Mouse (Mus musculus) heart, adult 11 months (tissue): ENCODE data around the gene Hoxb3.
A peak's percentile ranks its signal among the peaks of the same experiment; 100 is the strongest.

Source experiments
- DNase-seq: peaks from one replicate; pipeline ENCODE4 v3.0.0; 2022

The Hoxb3 gene

DNA sequence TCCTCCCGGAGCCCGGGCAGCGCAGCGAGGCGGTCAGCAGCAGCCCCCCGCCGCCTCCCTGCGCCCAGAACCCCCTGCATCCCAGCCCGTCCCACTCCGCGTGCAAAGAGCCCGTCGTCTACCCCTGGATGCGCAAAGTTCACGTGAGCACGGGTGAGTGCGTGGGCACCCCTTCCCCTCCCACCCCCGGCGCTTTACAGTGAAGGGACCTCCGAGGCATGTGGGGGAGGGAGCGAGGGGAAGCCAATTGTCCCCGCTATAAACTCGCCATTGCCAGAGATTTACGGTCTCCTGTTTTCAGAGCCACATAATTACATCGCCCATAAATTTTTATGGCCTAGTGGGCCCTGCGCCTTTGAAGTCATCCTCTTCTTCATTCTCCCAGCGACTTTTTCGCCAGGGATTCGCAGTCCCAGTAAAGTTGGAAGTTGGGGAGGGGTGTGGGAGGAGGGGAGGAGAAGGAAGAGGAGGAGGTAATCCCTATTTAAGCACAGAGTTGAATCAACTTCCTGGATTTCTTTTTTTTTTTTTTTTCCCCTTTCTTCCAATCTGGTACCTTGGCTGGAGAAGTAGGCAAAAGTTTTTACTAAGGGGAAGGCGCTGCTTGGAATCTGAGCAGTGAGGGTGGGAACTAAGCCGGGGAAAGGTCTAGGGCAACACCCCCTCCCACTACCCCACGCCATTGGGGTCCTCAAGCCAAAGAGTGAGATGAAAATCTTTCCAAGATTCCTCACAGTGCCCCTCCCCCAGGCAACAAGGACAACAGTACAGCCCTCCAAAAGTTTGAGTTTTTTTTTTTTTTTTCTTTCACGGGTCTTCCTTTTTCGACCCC lies 3.8 kb upstream of the Hoxb3 start:
- DNase-seq, result peak; percentile 91

- DNase-seq, result no peak
Observed at GRCm38 (mm10) chr11:96319910-96320309, 3.2 kb upstream of the Hoxb3 start.

DNA sequence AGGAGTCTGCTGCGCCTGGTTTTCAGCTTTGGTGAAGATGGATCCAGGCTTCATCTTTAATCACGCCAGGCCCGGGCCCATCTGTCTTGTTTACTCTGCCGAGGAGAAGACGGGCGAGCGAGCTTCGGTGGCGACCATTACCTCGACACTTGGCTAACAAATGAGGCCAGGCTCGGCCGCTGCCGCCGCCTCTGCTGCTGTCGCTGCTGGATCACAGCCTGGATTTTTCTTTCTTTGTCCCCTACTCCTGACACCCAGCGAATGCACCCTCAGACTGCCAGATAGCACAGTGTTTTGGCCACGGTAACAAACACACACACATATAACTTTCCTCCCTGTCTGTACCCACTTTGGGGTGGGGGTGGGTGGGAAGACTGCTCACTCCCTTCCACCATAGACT lies 2.4 kb upstream of the Hoxb3 start:
- no peak for DNase-seq

GRCm38 (mm10) chr11:96321846-96322245 lies 1.3 kb upstream of the Hoxb3 start:
- no peak for DNase-seq

DNA sequence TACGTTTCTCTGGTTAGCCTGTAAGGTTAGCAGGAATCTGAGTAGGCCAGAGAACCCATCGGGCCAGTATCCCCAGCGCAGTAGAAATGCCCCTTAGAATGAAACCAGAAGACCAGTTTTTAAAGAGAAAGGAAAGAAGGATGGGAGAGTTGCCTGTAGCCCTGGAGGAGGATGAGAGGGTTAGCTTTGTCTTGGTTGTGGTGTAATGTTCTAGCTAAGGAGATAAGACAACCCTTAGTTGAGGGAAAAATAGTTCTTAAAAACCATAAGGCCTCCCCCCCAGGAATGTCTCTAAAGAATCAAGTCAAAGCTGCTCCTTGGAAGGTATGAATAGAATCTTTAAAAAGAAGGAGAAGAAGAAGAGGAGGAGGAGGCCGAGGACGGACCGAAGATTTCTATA lies 388 bp upstream of the Hoxb3 start:
- DNase-seq, result no peak

- no peak for DNase-seq
Observed at GRCm38 (mm10) chr11:96324125-96324524, 999 bp downstream of the Hoxb3 start.

GRCm38 (mm10) chr11:96324965-96325364 lies 1.8 kb downstream of the Hoxb3 start:
- no peak for DNase-seq

GRCm38 (mm10) chr11:96325747-96326212 lies 2.7 kb downstream of the Hoxb3 start:
- DNase-seq, result no peak

GRCm38 (mm10) chr11:96326705-96327104 lies 3.6 kb downstream of the Hoxb3 start:
- DNase-seq, result no peak

DNA sequence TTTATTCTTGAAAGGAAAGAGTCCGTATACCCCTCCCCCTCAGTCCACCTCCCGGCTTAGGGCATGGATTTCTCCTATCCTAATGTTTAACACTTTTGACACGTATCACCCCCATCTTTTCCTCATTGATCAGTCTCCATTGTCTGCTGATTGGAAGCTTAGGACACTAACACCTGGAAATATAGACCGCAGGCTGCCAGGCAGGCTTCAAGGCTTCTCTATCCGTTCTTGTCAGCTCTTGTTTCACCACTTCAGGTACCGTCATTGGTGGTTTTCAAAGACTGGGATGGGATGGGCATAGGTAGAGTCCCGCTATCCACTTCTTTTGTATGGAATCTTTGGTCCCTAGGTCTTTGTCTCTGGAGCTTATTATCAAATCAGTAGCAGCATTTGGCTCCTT lies 4.0 kb downstream of the Hoxb3 start:
- DNase-seq, result no peak

GRCm38 (mm10) chr11:96327750-96328149 lies 4.6 kb downstream of the Hoxb3 start:
- DNase-seq, result no peak

GRCm38 (mm10) chr11:96328605-96329004 lies 5.5 kb downstream of the Hoxb3 start:
- no peak for DNase-seq

DNA sequence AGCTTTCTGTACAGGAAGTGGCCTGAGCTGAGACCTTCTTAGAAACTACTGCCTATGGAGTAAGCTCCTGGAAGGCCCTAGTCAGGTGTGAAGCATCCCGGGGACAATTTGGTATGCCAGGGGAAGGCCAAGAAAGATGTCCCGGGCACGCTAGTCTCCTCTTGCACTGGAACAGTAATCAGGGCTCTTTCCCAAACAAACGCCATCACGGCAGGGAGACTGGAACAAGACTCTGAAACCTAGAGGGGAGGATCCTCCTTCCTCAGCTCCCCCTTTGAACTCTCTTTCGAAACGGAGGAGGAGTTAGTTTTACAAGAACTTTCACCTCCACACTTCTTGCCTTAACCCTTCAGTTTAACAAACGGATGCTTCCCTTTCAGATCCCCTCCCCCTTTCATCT lies 9.0 kb downstream of the Hoxb3 start:
- no peak for DNase-seq

GRCm38 (mm10) chr11:96332618-96333032 lies 9.5 kb downstream of the Hoxb3 start:
- DNase-seq, result peak; percentile 89

GRCm38 (mm10) chr11:96333241-96334001 lies 10.3 kb downstream of the Hoxb3 start:
- DNase-seq, result no peak

DNA sequence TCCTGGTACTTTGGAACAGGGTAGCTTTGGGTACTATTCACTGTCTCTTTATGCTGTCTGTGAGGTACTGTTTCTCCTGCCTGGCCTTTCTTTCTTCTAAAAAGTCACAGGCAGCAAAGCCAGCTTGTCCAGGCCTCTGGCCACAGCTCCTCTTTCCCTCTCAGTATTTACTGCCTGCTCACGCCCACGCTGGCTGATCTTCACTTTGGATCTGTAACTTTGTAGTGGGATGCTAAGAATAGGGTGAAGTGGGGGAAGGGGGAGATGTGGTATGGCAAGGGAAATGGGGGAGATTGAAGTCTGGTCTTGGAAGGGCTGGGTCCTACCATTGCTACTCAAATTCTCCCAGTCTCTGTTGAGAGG lies 10.9 kb downstream of the Hoxb3 start:
- DNase-seq, result no peak

DNA sequence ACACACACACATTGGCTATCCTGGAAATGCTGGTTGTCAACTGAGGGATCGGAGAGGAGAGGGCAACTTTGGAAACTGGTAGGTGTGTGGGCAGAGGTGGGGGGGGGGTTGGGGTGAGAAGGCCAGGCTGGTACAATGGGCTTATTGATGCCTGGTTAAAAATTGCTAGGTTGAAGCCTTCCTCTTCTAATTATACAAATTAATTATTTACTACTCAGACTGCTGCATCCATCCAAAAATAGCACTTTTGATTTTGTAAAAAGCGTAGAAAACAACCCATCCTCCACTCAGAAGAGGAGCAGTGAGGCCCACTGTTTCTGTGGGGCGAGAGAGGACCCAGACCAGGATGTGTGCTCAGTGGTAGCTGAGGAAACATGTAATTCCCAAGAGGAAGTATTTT lies 11.9 kb downstream of the Hoxb3 start:
- DNase-seq, result no peak

- no peak for DNase-seq
Observed at GRCm38 (mm10) chr11:96336597-96336996, 13.5 kb downstream of the Hoxb3 start.

DNA sequence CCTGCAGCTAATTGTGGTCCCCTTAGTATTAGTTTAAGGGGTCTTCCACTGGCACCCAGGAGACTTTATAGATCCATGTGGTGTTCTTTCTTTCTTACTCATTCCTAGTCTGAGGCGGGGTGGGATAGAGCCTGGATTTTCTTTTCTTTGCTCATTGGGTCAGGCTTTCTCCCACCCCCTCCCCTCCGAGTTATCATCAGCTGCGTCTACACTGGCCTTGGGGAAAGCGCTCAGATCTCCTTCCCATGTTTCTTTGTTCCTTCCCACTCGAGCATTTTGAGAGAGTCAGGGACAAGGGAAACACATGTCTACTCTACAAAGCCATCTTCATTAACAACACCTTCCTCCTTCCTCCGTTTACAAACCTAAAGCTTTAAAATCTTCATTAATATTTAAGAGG lies 13.9 kb downstream of the Hoxb3 start:
- DNase-seq, result no peak

GRCm38 (mm10) chr11:96338957-96339855 lies 16.1 kb downstream of the Hoxb3 start:
- DNase-seq, result peak; percentile 87

DNA sequence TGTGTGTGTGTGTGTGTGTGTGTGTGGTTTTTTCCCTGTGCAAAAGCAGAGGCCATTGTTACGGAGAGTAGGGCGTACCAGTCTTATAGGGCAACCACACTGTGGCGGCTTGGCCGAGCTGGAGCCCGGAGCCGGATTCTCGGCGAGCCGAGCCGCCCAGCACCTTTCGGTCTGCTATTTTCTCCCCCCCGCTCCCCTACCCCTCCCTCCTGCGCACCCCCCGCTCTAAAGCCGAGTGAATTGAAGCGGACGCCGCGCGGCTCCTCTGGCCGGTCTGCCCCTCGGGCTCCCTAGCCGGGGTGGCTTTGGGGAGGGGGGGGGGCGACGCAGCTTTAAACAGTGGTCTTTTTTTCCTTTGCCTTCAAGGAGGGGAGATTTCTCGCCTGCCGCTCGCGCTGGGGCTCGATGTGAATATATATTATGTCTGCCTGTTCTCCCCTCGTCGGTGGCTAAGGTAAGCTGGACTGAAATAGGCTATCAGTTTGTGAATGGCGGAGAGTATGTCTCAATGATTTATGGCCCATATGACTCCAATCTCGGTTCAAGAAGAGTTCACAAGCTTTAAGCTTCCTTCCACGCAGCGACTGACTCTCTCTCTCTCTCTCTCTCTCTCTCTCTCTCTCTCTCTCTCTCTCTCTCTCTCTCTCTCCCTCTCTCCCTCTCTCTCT lies 17.7 kb downstream of the Hoxb3 start:
- DNase-seq, result peak; percentile 90
